In genomic region chr7:78912253-78912973, GRCm38 (mm10) we compare ENCODE assay signal across 9 mouse cellular contexts. TPM values are rescaled to one million over a fixed set of nuclear protein-coding genes. Genes with fewer than 3 reads are reported as not detected.
DNase-seq lines count a peak whose midpoint lies in the region; ATAC-seq and TF ChIP-seq lines count a peak whose summit lies in the region.
"Had no signal": no experiment of that assay in that cellular context is flagged by ENCODE, and none has a peak within 500 bp of the region (broad histone marks: within the 10 kb centered on the region; RNA-seq: fewer than 3 reads in every experiment).

No protein-coding gene starts in this region.

- no peak overlapping the region for H3K27ac ChIP-seq in kidney, embryonic 14.5 days (ENCODE audit: low read depth, low read length)
- no peak overlapping the region for H3K27ac ChIP-seq in forebrain, embryonic 16.5 days (ENCODE audit: low read length)
- no peak overlapping the region for H3K27ac ChIP-seq in kidney, postnatal 0 days

- H3K27me3 ChIP-seq in kidney, embryonic 14.5 days (ENCODE audit: control insufficient read depth, insufficient read depth, low read length): no peaks in the 10 kb centered on the region
- H3K27me3 ChIP-seq in forebrain, embryonic 16.5 days (replicated peaks; ENCODE audit: control insufficient read depth, insufficient read depth, low read length): no peaks in the 10 kb centered on the region
- H3K27me3 ChIP-seq in kidney, postnatal 0 days (ENCODE audit: insufficient read depth, low read length): no peaks in the 10 kb centered on the region
- no peaks in the 10 kb centered on the region for H3K27me3 ChIP-seq in megakaryocyte, embryonic 14.5 days (replicated peaks)

- no peak for DNase-seq in kidney, postnatal 25 days
- DNase-seq in kidney, postnatal 0 days (ENCODE audit: low spot score): peak; percentile 39
- DNase-seq in spleen, postnatal 10 days (ENCODE audit: low spot score in 2 of 2): peak; percentile 70 to 71
- no peak for DNase-seq in cerebellum, adult 9-10 months
- no peak for DNase-seq in layer of hippocampus, postnatal 36 days

- no peaks in the 10 kb centered on the region for H3K9me3 ChIP-seq in kidney, embryonic 14.5 days (ENCODE audit: control insufficient read depth, low read length)
- no peaks in the 10 kb centered on the region for H3K9me3 ChIP-seq in forebrain, embryonic 16.5 days (ENCODE audit: control insufficient read depth, low read length)
- H3K9me3 ChIP-seq in kidney, postnatal 0 days (replicated peaks; ENCODE audit: low read length): no peaks in the 10 kb centered on the region
- no peaks in the 10 kb centered on the region for H3K9me3 ChIP-seq in megakaryocyte, embryonic 14.5 days
- H3K9me3 ChIP-seq: G1E had no signal

- WGBS in kidney, embryonic 14.5 days: 22% methylated on average over 20 of the region's 20 CpGs
- WGBS in forebrain, embryonic 16.5 days: 11% methylated on average over 20 of the region's 20 CpGs
- 22% methylated on average over 20 of the region's 20 CpGs for WGBS in kidney, postnatal 0 days

- peaks cover 12% of the 10 kb centered on the region; the same call in 1 of the 2 replicates for H3K36me3 ChIP-seq in kidney, embryonic 14.5 days (ENCODE audit: control insufficient read depth, insufficient read depth, low read length)
- no peaks in the 10 kb centered on the region for H3K36me3 ChIP-seq in forebrain, embryonic 16.5 days (ENCODE audit: control insufficient read depth, insufficient read depth)
- peaks cover 5% of the 10 kb centered on the region; the same call in 1 of the 2 replicates for H3K36me3 ChIP-seq in kidney, postnatal 0 days (ENCODE audit: insufficient read depth, low read length)
- peaks cover 58% of the 10 kb centered on the region for H3K36me3 ChIP-seq in megakaryocyte, embryonic 14.5 days (replicated peaks; ENCODE audit: low read length)

- H3K4me2 ChIP-seq in kidney, embryonic 14.5 days (replicated peaks; ENCODE audit: low read depth, low read length): peak overlapping the region; percentile 40
- H3K4me2 ChIP-seq in forebrain, embryonic 16.5 days (ENCODE audit: low read length): peak overlapping the region; percentile 41
- peak overlapping the region; percentile 53 for H3K4me2 ChIP-seq in kidney, postnatal 0 days (ENCODE audit: low read length)

- peak; percentile 37; the same call in 1 of the 2 replicates for ATAC-seq in kidney, embryonic 14.5 days (ENCODE audit: low FRiP score, low TSS enrichment)
- ATAC-seq in forebrain, embryonic 16.5 days: peak; percentile 37; the same call in 1 of the 2 replicates
- ATAC-seq in kidney, postnatal 0 days (replicated peaks; ENCODE audit: low FRiP score, low read depth): no peak

- H3K9ac ChIP-seq in kidney, embryonic 14.5 days (ENCODE audit: low read depth, low read length): no peak overlapping the region; the same call in 1 of the 2 replicates
- H3K9ac ChIP-seq in forebrain, embryonic 16.5 days (replicated peaks; ENCODE audit: low read depth, low read length): no peak overlapping the region
- H3K9ac ChIP-seq in kidney, postnatal 0 days (ENCODE audit: low read depth, low read length): 0 out of 2 replicates have a peak overlapping the region, but pooled peaks have one; percentile 29

- H3K4me1 ChIP-seq in kidney, embryonic 14.5 days (ENCODE audit: control insufficient read depth, insufficient read depth, low read length): 0 out of 2 replicates have a peak, but pooled peaks cover 11% of the 10 kb centered on the region
- peaks cover 15% of the 10 kb centered on the region for H3K4me1 ChIP-seq in forebrain, embryonic 16.5 days (replicated peaks; ENCODE audit: control insufficient read depth, insufficient read depth, low read length)
- H3K4me1 ChIP-seq in kidney, postnatal 0 days (replicated peaks; ENCODE audit: insufficient read depth, low read length): peaks cover 7% of the 10 kb centered on the region; the same call in 1 of the 2 replicates
- H3K4me1 ChIP-seq in megakaryocyte, embryonic 14.5 days: peaks cover 90% of the 10 kb centered on the region

- peak overlapping the region; percentile 18 for H3K4me3 ChIP-seq in kidney, embryonic 14.5 days (ENCODE audit: low read length)
- 0 out of 2 replicates have a peak overlapping the region, but pooled peaks have one; percentile 6 for H3K4me3 ChIP-seq in forebrain, embryonic 16.5 days (replicated peaks; ENCODE audit: low read length)
- 0 out of 2 replicates have a peak overlapping the region, but pooled peaks have one; percentile 8 for H3K4me3 ChIP-seq in kidney, postnatal 0 days (replicated peaks; ENCODE audit: low read depth, low read length)
- H3K4me3 ChIP-seq in megakaryocyte, embryonic 14.5 days (replicated peaks): peak overlapping the region; percentile 91

- TF ChIP-seq CTCF in kidney, postnatal 0 days (IDR thresholded peaks at IDR 0.05; ENCODE audit: low read depth): no peak

RNA-seq across cellular contexts. Expression of gene Isg20, which starts 0.8 kb away (rescaled TPM):
- 0.96 and 1.3 TPM in 2 replicates for polyA plus RNA-seq in kidney, embryonic 14.5 days (2014; fragmentation: Nextera tagmentation; extraction: Ambion mirVana)
- polyA plus RNA-seq in forebrain, embryonic 16.5 days (2015; fragmentation: Nextera tagmentation; extraction: Ambion mirVana): 2.0 TPM in 2 replicates
- polyA plus RNA-seq in kidney, postnatal 0 days (2015; fragmentation: Nextera tagmentation; extraction: Ambion mirVana): 2.3 and 2.8 TPM in 2 replicates
- 31.4 and 127 TPM in 2 replicates for polyA plus RNA-seq in megakaryocyte, embryonic 14.5 days (2012; ENCODE audit: insufficient read depth, low replicate concordance)
- 1 to 10 TPM in 1 of 2 experiments, under 1 TPM in 1; 0.60 to 1.1 TPM for total RNA-seq in layer of hippocampus, postnatal 36 days (2021)

RNA-seq across cellular contexts. Expression of gene Aen, which starts 16.8 kb away (rescaled TPM):
- polyA plus RNA-seq in kidney, embryonic 14.5 days (2014; fragmentation: Nextera tagmentation; extraction: Ambion mirVana): 31.7 and 36.3 TPM in 2 replicates
- 60.1 and 65.6 TPM in 2 replicates for polyA plus RNA-seq in forebrain, embryonic 16.5 days (2015; fragmentation: Nextera tagmentation; extraction: Ambion mirVana)
- 33.1 and 37.5 TPM in 2 replicates for polyA plus RNA-seq in kidney, postnatal 0 days (2015; fragmentation: Nextera tagmentation; extraction: Ambion mirVana)
- polyA plus RNA-seq in megakaryocyte, embryonic 14.5 days (2012; ENCODE audit: insufficient read depth, low replicate concordance): 34.1 and 96.8 TPM in 2 replicates
- 10 to 100 TPM; 20.2 to 23.1 TPM for total RNA-seq in layer of hippocampus, postnatal 36 days (2021)

Comparison
In these comparisons a context has a peak if more than half of its experiments do, and no peak if none do; other contexts are left out.
1. DNase-seq: peak in kidney, postnatal 0 days (single experiment) and spleen, postnatal 10 days (2 of 2); none in kidney, postnatal 25 days (0 of 2), cerebellum, adult 9-10 months (single experiment) and layer of hippocampus, postnatal 36 days (0 of 2).
2. H3K4me3 ChIP-seq: peak in every context shown above with its lines; median percentile 91 in megakaryocyte, embryonic 14.5 days; 18 in kidney, embryonic 14.5 days; 8 in kidney, postnatal 0 days; 6 in forebrain, embryonic 16.5 days.
3. Peak in every context shown above with its lines, with median percentiles within 50 percentile points of each other: H3K4me2 ChIP-seq.